Mouse (Mus musculus) A20 (cell line): ENCODE measurements at regions not wholly inside any gene's neighbourhood (a gene's known extent, or its start where the extent isn't known, plus 50 kb on each side); places are given as distances from the start of the nearest gene placed in this dataset.

Source experiments
- DNase-seq: peaks from one replicate; pipeline ENCODE4 v3.0.0-alpha.2; 2011; ENCODE audit warnings: low read depth, low spot score

- DNase-seq = no peak
These were observed 761.5 kb upstream of the Zeb2 start for GRCm38 (mm10) chr2:45878656-45879055.

- DNase-seq = no peak
These were observed 742.7 kb upstream of the Zeb2 start for GRCm38 (mm10) chr2:45859901-45860331.

DNA sequence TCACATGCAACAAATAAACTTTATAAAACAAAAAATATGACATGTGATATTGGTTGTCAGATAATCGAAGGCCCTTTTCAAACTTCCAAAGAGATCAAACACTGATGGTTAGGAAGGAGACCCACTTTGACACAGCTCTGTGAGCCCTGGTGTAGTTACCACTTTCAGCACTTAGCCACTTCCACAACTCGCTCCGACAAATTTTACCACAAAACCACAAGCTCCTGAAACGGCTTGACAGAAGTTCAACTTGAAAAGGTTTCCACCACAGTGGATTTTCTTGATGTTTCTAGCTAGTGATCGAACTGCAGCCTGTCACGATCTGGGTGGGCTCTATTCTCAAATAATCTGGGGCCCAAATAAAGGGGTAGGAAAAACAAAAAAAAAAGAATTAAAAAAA, 742.2 kb upstream of the Zeb2 start:
- DNase-seq = no peak

DNA sequence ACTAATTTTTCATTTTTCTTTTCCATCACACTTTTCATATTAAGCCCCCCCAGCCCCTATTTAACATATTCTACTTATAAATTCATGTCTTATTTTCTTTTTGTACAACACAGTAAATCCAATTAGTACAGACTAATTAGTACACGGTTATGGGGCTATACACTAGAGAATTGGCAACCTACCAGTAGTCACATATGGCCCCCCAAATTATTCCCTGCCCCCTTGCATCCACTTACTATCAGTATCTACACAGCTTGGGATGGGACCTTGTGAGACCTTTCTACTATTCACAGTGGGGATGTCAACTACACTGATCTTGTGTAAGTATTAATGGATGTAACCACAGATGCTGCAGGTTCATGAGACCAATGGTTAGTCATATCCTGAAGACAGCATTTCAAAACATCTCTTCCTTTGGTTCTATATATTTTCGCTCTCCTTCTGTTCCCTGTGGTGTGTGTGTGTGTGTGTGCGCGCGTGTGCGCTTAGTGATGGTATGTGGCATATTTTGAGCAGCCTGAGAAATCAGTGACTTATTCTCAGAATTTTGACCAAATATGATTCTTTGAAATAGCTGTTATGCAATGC, 732.9 kb upstream of the Zeb2 start:
- DNase-seq = no peak

- DNase-seq = no peak
These were observed 723.2 kb upstream of the Zeb2 start for GRCm38 (mm10) chr2:45840389-45840788.

DNA sequence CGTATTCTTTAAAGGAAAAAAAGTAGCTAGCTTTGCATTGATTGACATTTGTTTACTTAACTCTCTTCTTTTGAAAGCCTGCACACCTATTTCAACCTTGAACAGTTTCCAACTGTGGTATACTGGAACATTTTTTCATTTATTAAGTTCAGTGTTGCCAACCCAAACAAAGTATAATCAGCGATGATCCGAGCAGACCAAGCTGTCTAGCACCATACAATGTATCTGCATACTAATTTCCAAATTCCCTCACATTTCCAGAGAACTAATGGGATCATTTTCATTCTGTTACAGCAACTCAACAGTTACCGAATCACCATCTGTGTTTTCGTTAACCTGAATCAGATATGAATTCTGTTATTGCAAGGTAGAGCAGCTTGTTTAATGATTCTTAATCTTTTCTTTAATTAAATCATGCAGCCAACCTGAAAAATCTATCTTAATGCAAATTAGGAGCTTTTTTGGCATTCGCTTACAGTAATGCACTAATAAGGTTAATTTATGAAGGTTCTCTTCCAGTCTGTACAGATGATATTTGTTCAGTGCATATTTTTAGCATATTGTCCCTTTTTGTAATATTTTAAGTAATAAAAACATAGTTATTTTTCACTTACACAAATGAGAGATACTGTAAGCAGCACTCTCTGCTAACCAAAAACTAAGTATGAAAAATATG, 719.5 kb upstream of the Zeb2 start:
- no peak for DNase-seq

DNA sequence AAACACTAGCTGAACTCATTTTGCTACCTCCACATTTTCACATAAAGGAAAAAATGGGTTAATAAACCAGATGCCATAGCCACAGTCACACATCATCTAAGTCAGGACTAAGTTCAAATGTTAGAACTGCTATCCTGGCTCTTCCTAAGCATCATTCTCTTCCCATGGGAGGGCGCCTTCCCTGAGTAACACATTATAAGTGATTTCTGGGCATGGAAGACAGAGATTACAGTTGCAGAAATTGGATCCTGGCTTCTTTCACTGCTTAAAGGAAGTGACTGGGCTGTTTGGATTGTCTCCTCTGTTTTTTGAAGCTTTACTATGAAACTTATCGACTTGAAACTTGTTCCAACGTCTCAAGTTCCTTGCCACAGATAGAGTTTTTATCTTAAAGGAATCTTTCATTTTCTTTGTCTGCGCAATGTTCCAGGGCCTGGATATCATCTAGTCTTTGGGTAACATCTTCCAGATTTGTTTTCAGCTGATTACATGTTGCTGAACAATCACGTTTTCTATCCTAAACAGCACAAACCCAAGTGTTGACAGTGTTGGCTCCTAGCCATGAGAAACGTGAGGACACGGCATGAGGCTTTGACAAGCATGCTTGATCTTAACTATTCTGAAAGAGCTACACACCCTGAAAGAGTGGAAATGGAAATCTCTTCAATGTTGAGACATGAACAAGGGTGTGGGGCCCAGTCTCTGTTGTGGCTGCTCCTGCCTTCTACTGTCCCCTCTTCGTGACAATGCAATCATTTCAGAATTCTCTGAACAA, 700.9 kb upstream of the Zeb2 start:
- DNase-seq = no peak

DNA sequence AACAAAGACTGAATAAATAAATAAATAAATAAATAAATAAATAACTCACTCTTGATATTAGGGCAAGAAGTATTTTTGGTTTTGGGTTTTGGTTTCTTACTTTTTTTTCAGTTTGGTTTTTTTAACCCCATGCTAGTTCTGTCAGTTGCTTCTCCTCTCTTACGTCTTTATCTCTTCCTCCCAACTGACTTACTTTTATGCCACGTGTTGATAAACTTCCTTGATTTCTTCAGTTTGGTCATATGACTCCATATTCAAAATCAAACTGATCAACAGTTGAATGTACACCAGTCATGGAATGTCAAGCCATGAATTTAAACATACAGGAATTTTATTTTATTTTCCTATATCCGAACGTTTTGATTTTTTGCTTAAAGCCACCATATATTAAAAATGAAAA, 697.5 kb upstream of the Zeb2 start:
- no peak for DNase-seq

GRCm38 (mm10) chr2:45805329-45805728, 688.1 kb upstream of the Zeb2 start:
- no peak for DNase-seq

DNA sequence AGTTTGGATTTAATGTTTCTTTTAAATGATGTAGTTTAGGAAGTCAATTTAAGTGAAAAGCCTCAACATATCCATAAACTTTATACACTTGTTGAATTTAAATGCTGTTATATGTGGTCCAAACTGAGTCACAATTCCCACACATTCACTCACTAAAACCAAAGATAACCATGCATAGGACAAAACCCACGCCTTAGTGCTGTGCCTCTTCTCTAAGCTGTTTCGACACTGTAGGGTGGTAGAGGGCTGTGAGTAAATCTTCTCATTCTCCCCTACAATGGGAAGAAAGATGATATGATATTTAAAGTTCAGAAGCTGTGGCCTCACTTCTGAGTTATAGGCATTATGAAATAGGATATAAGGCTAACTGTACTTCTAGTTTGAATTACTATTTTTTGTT, 682.9 kb upstream of the Zeb2 start:
- no peak for DNase-seq

GRCm38 (mm10) chr2:45793561-45793960, 676.4 kb upstream of the Zeb2 start:
- no peak for DNase-seq

DNA sequence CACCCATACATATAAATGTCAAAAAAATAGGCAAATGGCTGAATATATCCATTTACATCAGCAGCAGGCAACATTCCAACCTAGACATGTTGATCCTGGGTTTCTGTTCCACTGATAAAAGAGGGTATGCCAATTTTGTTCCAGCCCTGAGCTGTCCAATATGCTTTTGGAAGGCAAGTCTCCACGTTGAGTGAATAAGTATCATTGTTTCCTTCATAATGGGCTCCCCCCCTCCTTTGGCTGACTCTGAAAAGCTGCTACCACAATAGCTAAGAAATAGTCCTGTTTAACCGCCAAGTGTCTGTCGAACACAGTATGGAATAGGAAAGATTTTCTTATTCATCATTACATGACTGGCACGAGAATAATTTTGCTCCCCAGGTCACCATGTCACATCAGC, 672.5 kb upstream of the Zeb2 start:
- no peak for DNase-seq

DNA sequence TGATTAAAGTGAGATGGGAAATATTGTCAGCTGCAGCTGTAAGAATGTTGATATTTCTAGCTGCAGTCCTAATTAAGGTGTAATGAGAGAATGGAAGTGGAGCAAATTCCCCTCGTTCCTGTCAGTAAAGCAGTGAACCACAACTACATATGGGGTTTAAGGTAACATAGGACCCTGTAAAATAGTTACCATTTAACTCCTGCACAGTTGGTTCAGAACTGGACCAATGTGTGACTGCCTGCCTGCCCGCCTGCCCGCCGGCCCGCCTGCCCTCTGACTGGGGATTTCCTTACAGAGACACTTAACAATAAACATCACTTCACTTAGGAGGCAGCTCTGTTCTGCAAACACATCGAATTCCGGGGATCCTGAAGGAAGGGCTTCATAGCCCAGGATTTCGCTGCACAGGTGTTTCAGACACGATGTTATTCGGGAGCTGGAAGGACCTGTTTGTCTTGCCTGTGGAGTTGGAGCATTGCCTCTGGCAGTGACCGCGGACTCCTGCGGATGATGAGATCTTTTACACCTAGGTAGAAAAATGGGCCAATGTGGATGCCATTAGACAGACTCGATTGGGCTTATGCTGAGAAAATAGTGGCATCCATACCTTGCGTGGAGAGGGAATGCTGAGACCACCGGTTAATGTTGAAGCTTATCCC, 670.7 kb upstream of the Zeb2 start:
- no peak for DNase-seq

- DNase-seq = no peak
These were observed 669.6 kb upstream of the Zeb2 start for GRCm38 (mm10) chr2:45786787-45787186.

DNA sequence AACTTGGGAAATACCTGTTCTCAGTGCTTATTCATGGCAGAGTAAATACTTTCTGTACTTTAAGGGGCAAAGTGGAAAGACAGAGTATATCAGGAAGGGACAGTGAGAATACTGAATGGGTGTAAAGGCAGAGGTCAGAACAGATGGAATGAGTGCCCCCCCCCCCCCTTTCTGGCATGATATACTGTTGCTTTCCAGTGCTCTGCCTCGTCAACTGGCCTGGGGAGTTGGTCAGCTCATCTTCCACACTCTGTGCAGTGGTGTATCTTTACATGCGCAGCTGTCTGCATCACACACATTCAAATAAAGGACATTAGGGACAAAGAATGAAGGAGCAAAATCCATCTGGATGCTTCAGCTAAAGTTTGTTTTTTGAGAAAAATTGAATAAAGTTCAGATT, 668.5 kb upstream of the Zeb2 start:
- no peak for DNase-seq

DNA sequence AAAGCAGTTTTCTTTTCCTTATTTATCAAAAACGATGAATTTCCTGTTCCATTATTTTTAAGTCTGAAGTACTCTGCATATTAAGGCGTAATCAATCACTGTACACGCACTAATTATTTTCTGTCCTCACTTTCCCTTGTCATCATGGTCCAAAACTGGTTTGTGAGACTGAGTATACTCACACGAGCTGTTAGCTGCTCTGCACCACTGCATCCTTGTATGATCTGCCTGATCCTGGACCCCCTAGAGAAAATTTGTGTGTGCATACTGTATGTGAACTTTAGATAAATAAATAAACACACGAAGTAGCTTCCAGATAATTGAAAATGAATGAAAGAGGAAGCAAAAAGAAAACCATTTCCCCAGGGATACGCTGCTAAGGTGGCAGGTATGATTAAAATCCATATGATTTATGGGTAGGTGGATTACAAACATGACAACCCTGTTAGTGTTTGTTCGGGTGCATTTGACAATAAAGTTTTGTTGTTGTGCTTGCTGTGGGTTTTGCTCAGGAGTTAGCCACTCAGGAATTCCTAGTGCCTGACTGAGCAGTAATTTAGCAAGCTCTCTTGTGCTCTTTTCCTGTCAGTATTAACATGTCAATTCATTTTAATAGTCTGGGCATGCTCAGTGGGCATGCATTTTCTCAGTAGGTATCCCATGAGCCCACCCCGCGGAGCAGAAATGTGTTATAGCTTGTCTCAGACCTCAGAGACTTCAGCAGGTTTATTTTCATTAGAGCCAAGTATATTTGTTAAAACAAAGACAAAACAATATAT, 666.6 kb upstream of the Zeb2 start:
- DNase-seq = no peak

- no peak for DNase-seq
These were observed 660.3 kb upstream of the Zeb2 start for GRCm38 (mm10) chr2:45777466-45777865.

- DNase-seq = no peak
These were observed 659.4 kb upstream of the Zeb2 start for GRCm38 (mm10) chr2:45776485-45777135.

- no peak for DNase-seq
These were observed 658.5 kb upstream of the Zeb2 start for GRCm38 (mm10) chr2:45775691-45776090.

- DNase-seq = no peak
These were observed 657.2 kb upstream of the Zeb2 start for GRCm38 (mm10) chr2:45774416-45774815.

GRCm38 (mm10) chr2:45757176-45757575, 640.0 kb upstream of the Zeb2 start:
- DNase-seq = no peak
